Mouse (Mus musculus) liver, adult 2 months (tissue): Measurements from ENCODE around the gene Zfp37. TPM values are rescaled to one million over a fixed set of nuclear protein-coding genes. Genes with fewer than 3 reads are reported as not detected.
"Not testable (repeated sequence)": the region's sequence is repeated elsewhere in the genome, so short reads cannot be mapped to it uniquely, and the experiment has no call there.

Experiments
- DNase-seq: peaks from one replicate; pipeline ENCODE4 v3.0.0-alpha.2; 2011; ENCODE audit warnings: low read depth, low spot score; ENCODE audit errors: extremely low read depth
- H3K27ac ChIP-seq: fragments of 200-500 bp; replicated peaks from 2 replicates; pipeline ENCODE4 v1.5.1; 2012; ENCODE audit warnings: low read depth, mild to moderate bottlenecking, control low read depth, inconsistent platforms, low read length; ENCODE audit not compliant: insufficient read depth
- H3K27me3 ChIP-seq: fragments of 200-500 bp; 2 replicates; pipeline ENCODE4 v1.6.1; 2012; ENCODE audit warnings: mild to moderate bottlenecking, moderate library complexity, low read length, inconsistent platforms; ENCODE audit not compliant: control insufficient read depth, insufficient read depth
- H3K36me3 ChIP-seq: fragments of 200-500 bp; 2 replicates; pipeline ENCODE4 v1.6.1; 2012; ENCODE audit warnings: low read length, inconsistent platforms; ENCODE audit not compliant: control insufficient read depth, insufficient read depth
- H3K4me1 ChIP-seq: fragments of 200-500 bp; 2 replicates; pipeline ENCODE4 v1.6.1; 2011; ENCODE audit warnings: low read length; ENCODE audit not compliant: control insufficient read depth, insufficient read depth
- H3K4me3 ChIP-seq: fragments of 200-500 bp; 2 replicates; pipeline ENCODE4 v1.5.1; 2011; ENCODE audit warnings: low read depth, mild to moderate bottlenecking, control low read depth, low read length, moderate library complexity; ENCODE audit not compliant: insufficient read depth
- H3K79me2 ChIP-seq: fragments of 200-500 bp; 2 replicates; pipeline ENCODE4 v1.6.1; 2012; ENCODE audit warnings: inconsistent platforms, mild to moderate bottlenecking, low read length, moderate library complexity; ENCODE audit not compliant: control insufficient read depth, insufficient read depth
- H3K9ac ChIP-seq: fragments of 200-500 bp; 2 replicates; pipeline ENCODE4 v1.6.1; 2012; ENCODE audit warnings: low read depth, mild to moderate bottlenecking, control low read depth, inconsistent platforms, low read length
- CTCF ChIP-seq: fragments of 200-500 bp; IDR thresholded peaks from 2 replicates; pipeline ENCODE4 v1.5.1; 2011; ENCODE audit warnings: low read depth, low read length, control low read depth
- POLR2A ChIP-seq: fragments of 200-500 bp; IDR thresholded peaks from 2 replicates; pipeline ENCODE4 v1.6.1; 2011; ENCODE audit warnings: low read length, control low read depth; ENCODE audit not compliant: insufficient read depth; ENCODE audit errors: extremely low read depth
- WGBS: fragments of 180-500 bp; shearing (Covaris S2); methylation state at CpG from one replicate; pipeline ENCODE4 v1.1.7; 2018; 5-methylcytosine and 5-hydroxymethylcytosine counted together
- polyA plus RNA-seq: library from polyadenylated mRNA; depleted of rRNA; stranded (reverse); fragments of >200 nt; gene quantifications from 2 replicates; pipeline ENCODE4 v1.2.3, GENCODE M21; 2012
- total RNA-seq: library from RNA; depleted of rRNA; stranded (reverse); fragments of >200 nt; gene quantifications from 2 replicates; pipeline ENCODE4 v1.2.3, GENCODE M21; 2014

Gene Zfp37
- total and polyA plus RNA-seq, 2 experiments, result 0.06 to 0.37 TPM

DNA sequence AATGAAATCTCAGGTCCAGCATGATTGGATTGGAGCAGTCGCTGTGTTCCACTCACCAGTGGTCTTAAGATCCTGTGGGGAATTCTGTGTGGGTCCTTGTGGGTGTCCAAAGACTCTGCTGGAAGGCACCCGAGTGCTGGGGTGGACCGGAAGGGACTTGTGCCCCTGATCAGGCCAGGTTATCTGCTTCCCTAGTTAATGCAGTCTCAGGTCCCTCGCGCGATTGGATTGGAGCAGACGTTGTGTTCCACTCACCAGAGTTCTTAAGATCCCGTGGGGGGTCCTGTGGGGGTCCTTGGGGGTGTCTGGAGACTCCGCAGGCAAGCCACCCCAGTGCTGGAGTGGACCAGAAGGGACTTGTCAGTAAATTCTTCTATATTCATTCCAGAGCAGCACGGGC is 41.8 kb upstream of the Zfp37 start:
- 93% methylated on average over 10 of the region's 10 CpGs for WGBS
- no peaks in the 10 kb centered on the region for H3K79me2 ChIP-seq
- H3K4me3 ChIP-seq, result no peak overlapping the region
- H3K9ac ChIP-seq, result no peak overlapping the region
- no peaks in the 10 kb centered on the region for H3K27me3 ChIP-seq
- no peak overlapping the region for H3K27ac ChIP-seq
- TF ChIP-seq CTCF (no peak), POLR2A (no peak)
- no peak for DNase-seq
- H3K36me3 ChIP-seq, result no peaks in the 10 kb centered on the region
- peaks cover 4% of the 10 kb centered on the region for H3K4me1 ChIP-seq

GRCm38 (mm10) chr4:62267101-62267500 is 36.3 kb upstream of the Zfp37 start:
- peak; percentile 21 for DNase-seq
- Histone ChIP-seq H3K27me3 (no peaks in the 10 kb centered on the region), H3K27ac (no peak overlapping the region), H3K4me3 (no peak overlapping the region), H3K36me3 (no peaks in the 10 kb centered on the region), H3K79me2 (no peaks in the 10 kb centered on the region), H3K9ac (no peak overlapping the region), H3K4me1 (no peaks in the 10 kb centered on the region)
- 40% methylated on average over 10 of the region's 10 CpGs for WGBS
- TF ChIP-seq CTCF, result no peak
- no peak for TF ChIP-seq POLR2A

DNA sequence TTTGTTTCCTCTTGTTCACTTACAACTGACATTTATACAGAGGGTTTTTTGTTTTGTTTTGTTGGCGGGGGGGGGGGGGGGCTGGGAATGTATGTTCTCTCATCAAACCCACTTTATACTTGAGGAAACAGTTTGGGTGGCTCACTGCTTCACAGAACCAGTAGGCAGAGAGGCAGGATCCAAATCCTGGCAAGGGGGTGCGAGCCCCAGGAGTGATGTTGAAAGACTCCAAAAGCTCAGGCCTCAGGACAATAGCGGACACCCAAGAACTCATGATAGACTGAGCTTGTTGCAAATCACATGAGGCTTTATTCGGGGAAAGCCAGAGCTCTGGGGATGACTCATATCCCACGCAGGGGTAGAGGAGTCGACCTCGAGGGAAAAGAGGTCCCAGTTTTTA is 35.2 kb upstream of the Zfp37 start:
- not testable (repeated sequence) for H3K36me3 ChIP-seq, H3K9ac ChIP-seq, H3K4me1 ChIP-seq, H3K4me3 ChIP-seq, H3K27me3 ChIP-seq, DNase-seq, H3K79me2 ChIP-seq, H3K27ac ChIP-seq
- WGBS, result 88% methylated on average over 7 of the region's 7 CpGs

DNA sequence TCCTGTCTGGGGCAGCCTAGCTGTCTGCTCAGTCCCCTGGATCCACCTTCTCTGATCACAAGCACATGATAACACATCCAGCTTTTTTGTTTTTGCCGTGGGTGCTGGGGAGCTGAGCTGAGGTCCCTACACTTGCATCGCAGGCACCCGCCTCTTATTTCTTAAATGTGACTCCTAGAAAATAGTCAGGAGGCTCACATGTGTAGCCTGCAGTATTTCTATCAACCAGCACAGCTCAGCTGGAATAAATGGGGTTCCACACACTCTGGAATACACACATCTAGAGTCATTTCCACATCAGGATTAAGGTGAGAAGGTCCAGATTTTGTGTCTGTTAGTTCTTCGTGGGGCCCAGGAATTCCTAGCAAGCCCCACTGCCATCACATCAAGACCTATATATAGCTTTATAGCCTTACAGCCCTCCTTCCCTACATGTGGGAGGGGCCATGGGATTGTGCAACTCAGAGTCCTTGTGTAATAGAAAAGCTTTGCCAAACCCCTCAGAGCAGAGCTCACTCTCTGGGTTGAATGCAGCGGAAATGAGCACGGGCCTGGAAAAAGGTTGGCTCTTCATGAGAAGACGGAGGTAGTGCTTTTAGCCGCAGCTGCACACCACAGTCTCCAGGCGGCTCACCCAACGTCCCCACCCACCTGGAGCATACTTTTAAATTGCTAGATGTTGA is 34.4 kb upstream of the Zfp37 start:
- H3K9ac ChIP-seq, result no peak overlapping the region
- TF ChIP-seq CTCF (no peak), POLR2A (no peak)
- H3K4me1 ChIP-seq, result no peaks in the 10 kb centered on the region
- peak; percentile 37 for DNase-seq
- H3K79me2 ChIP-seq, result no peaks in the 10 kb centered on the region
- H3K27ac ChIP-seq, result no peak overlapping the region
- H3K4me3 ChIP-seq, result no peak overlapping the region
- WGBS, result 45% methylated on average over 10 of the region's 10 CpGs
- H3K27me3 ChIP-seq, result no peaks in the 10 kb centered on the region
- no peaks in the 10 kb centered on the region for H3K36me3 ChIP-seq

- DNase-seq, result no peak
- no peak overlapping the region for H3K4me3 ChIP-seq
- no peaks in the 10 kb centered on the region for H3K27me3 ChIP-seq
- H3K36me3 ChIP-seq, result no peaks in the 10 kb centered on the region
- no peaks in the 10 kb centered on the region for H3K79me2 ChIP-seq
- WGBS, result 43% methylated on average over 7 of the region's 7 CpGs
- H3K9ac ChIP-seq, result no peak overlapping the region
- H3K27ac ChIP-seq, result no peak overlapping the region
- TF ChIP-seq POLR2A (no peak), CTCF (no peak)
- no peaks in the 10 kb centered on the region for H3K4me1 ChIP-seq
Observed at GRCm38 (mm10) chr4:62263133-62263844, 32.4 kb upstream of the Zfp37 start.

- peak; percentile 17 for DNase-seq
- TF ChIP-seq POLR2A (no peak), CTCF (no peak)
- no peaks in the 10 kb centered on the region for H3K79me2 ChIP-seq
- H3K9ac ChIP-seq, result no peak within 1 kb of the TSS
- no peak within 1 kb of the TSS for H3K27ac ChIP-seq
- H3K4me3 ChIP-seq, result no peak within 1 kb of the TSS
- no peaks in the 10 kb centered on the region for H3K27me3 ChIP-seq
- WGBS, result 35% methylated on average over 2 of the region's 2 CpGs
- H3K36me3 ChIP-seq, result no peaks in the 10 kb centered on the region
- no peaks in the 10 kb centered on the region for H3K4me1 ChIP-seq
Observed at GRCm38 (mm10) chr4:62262276-62262675, 31.4 kb upstream of the Zfp37 start, which contains the start of gene Slc31a2. Slc31a2 (plus strand) TSS chr4:62262562.
